Mouse (Mus musculus): ENCODE measurements at regions not wholly inside any gene's neighbourhood (a gene's known extent, or its start where the extent isn't known, plus 50 kb on each side); places are given as distances from the start of the nearest gene placed in this dataset.

DNA sequence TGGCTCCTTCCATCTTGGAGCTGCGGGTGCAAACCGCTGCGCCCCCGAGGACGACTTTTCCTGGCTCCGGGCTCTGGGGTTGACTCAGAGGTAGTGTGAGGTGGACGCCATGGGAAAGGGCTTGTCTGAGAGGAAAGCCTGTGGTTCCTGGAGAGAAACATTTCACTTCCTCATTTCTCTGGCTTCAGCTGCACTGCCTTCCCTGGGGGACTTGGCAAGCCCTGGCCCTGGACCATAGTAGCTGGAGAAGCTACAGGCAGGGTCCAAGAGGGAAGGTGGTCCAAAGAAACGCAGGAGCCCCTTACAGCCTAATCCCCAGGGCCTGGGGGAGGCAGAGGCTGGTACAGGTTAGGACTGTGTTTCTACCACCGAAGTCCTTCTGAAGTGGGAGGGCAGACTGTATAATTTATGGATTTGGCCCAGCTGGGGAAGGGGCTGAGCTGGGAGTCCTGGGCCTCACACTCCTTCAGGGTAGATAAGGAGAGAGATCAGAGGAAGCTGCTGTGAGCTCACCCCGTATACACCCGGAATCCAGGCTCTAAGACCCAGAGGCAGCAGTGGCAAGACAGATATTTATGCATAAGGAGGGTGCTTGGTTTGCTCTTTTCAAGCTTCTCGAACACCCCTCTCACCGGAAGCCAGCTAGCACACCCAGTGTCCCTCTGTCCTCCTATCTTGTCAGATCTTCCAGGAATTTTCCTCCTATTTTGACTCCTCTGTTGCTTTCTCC, 50.0 kb upstream of the Podxl start:
- no peak for TF ChIP-seq CTCF (IDR thresholded peaks at IDR 0.05; ENCODE audit: low read depth)
- no peak for TF ChIP-seq EP300 (IDR thresholded peaks at IDR 0.05; ENCODE audit: low read depth)
